Mouse (Mus musculus) embryo, embryonic 9.5 days (tissue): ENCODE results near the gene Palld.

ENCODE experiments used
- DNase-seq: peaks from one replicate; pipeline ENCODE4 v3.0.0-alpha.2; 2017; ENCODE audit errors: extremely low spot score

Palld gene

GRCm38 (mm10) chr8:61902521-61902920 is at the start of gene Palld:
Gene Palld, minus strand, starts transcription at chr8:61902690.
- DNase-seq, result no peak

- no peak for DNase-seq
These were observed 35.1 kb upstream of the Palld start for GRCm38 (mm10) chr8:61937576-61937975.

- no peak for DNase-seq
These were observed 30.8 kb upstream of the Palld start for GRCm38 (mm10) chr8:61933243-61933642.

GRCm38 (mm10) chr8:61927777-61928494 is 25.4 kb upstream of the Palld start, which contains the start of gene Ddx60:
Gene Ddx60, plus strand, starts transcription at chr8:61928087.
- DNase-seq, result peak; percentile 12

GRCm38 (mm10) chr8:61924518-61924917 is 22.0 kb upstream of the Palld start:
- no peak for DNase-seq

GRCm38 (mm10) chr8:61921454-61922054 is 19.1 kb upstream of the Palld start:
- DNase-seq, result no peak

GRCm38 (mm10) chr8:61920389-61920788 is 17.9 kb upstream of the Palld start:
- no peak for DNase-seq

GRCm38 (mm10) chr8:61919145-61919788 is 16.8 kb upstream of the Palld start:
- no peak for DNase-seq

- DNase-seq, result no peak
These were observed 14.8 kb upstream of the Palld start for GRCm38 (mm10) chr8:61917287-61917686.

- DNase-seq, result no peak
These were observed 11.5 kb upstream of the Palld start for GRCm38 (mm10) chr8:61913957-61914356.

- DNase-seq, result no peak
These were observed 10.3 kb upstream of the Palld start for GRCm38 (mm10) chr8:61912817-61913216.

- no peak for DNase-seq
These were observed 6.8 kb upstream of the Palld start for GRCm38 (mm10) chr8:61909313-61909712.

GRCm38 (mm10) chr8:61908303-61909215 is 6.1 kb upstream of the Palld start:
- no peak for DNase-seq

- peak; percentile 29 for DNase-seq
These were observed 1.3 kb downstream of the Palld start for GRCm38 (mm10) chr8:61901028-61901717.

- no peak for DNase-seq
These were observed 5.1 kb downstream of the Palld start for GRCm38 (mm10) chr8:61897402-61897801.

GRCm38 (mm10) chr8:61896742-61897141 is 5.7 kb downstream of the Palld start:
- DNase-seq, result no peak

- DNase-seq, result peak; percentile 56
These were observed 8.4 kb downstream of the Palld start for GRCm38 (mm10) chr8:61894062-61894461.

- no peak for DNase-seq
These were observed 24.9 kb downstream of the Palld start for GRCm38 (mm10) chr8:61877607-61878006.

GRCm38 (mm10) chr8:61875290-61875689 is 27.2 kb downstream of the Palld start:
- peak; percentile 50 for DNase-seq

- peak; percentile 20 for DNase-seq
These were observed 28.5 kb downstream of the Palld start for GRCm38 (mm10) chr8:61873994-61874393.

GRCm38 (mm10) chr8:61868481-61868880 is 34.0 kb downstream of the Palld start:
- no peak for DNase-seq
